Mouse (Mus musculus) liver, postnatal 0 days (tissue): ENCODE measurements at regions not wholly inside any gene's neighbourhood (a gene's known extent, or its start where the extent isn't known, plus 50 kb on each side); places are given as distances from the start of the nearest gene placed in this dataset.

ENCODE experiments used
- CTCF ChIP-seq: sonication (generic); IDR thresholded peaks from 2 replicates; pipeline ENCODE4 v1.5.1; 2016; ENCODE audit warnings: antibody characterized with exemption, low read depth
- EP300 ChIP-seq: IDR thresholded peaks from 2 replicates; pipeline ENCODE4 v1.6.1; 2016; ENCODE audit warnings: antibody characterized with exemption, low read depth, mild to moderate bottlenecking

- TF ChIP-seq CTCF = peak; percentile 84
- TF ChIP-seq EP300 = no peak
Measured at GRCm38 (mm10) chr13:110967626-110968506, 286.9 kb upstream of the Actbl2 start.
